Mouse (Mus musculus): ENCODE results near the gene Ppp1r14b. TPM values are rescaled to one million over a fixed set of nuclear protein-coding genes. Genes with fewer than 3 reads are reported as not detected.

Gene Ppp1r14b
- polyA plus RNA-seq, 1 experiment from 2014 or later: 90.8 TPM

- Histone ChIP-seq H3K4me1 (peaks cover 48% of the 10 kb centered on the region), H3K27ac (replicated peaks) (no peak overlapping the region), H3K36me3 (0 out of 2 replicates have a peak, but pooled peaks cover 2% of the 10 kb centered on the region), H3K4me3 (no peak overlapping the region), H3K27me3 (ENCODE audit: low read depth, poor library complexity, severe bottlenecking) (peaks cover 63% of the 10 kb centered on the region), H3K9me3 (replicated peaks) (no peaks in the 10 kb centered on the region)
- WGBS: 82% methylated on average over 16 of the region's 16 CpGs
- no peak for DNase-seq (ENCODE audit: low spot score)
Observed at GRCm38 (mm10) chr19:6937541-6938465, 37.0 kb upstream of the Ppp1r14b start.

GRCm38 (mm10) chr19:6939106-6940002 is 35.4 kb upstream of the Ppp1r14b start:
- Histone ChIP-seq H3K4me1 (peaks cover 47% of the 10 kb centered on the region), H3K27me3 (ENCODE audit: low read depth, poor library complexity, severe bottlenecking) (peaks cover 47% of the 10 kb centered on the region), H3K4me3 (peak overlapping the region; percentile 24; the same call in 1 of the 2 replicates), H3K27ac (replicated peaks) (no peak overlapping the region), H3K9me3 (replicated peaks) (no peaks in the 10 kb centered on the region), H3K36me3 (0 out of 2 replicates have a peak, but pooled peaks cover 2% of the 10 kb centered on the region)
- 88% methylated on average over 20 of the region's 20 CpGs for WGBS
- no peak for DNase-seq (ENCODE audit: low spot score)

GRCm38 (mm10) chr19:6940396-6941351 is 34.1 kb upstream of the Ppp1r14b start:
- peaks cover 34% of the 10 kb centered on the region for H3K27me3 ChIP-seq (ENCODE audit: low read depth, poor library complexity, severe bottlenecking)
- peak overlapping the region; percentile 87 for H3K4me3 ChIP-seq
- peaks cover 44% of the 10 kb centered on the region for H3K4me1 ChIP-seq
- DNase-seq (ENCODE audit: low spot score): no peak
- peaks cover 11% of the 10 kb centered on the region for H3K36me3 ChIP-seq
- 23% methylated on average over 29 of the region's 29 CpGs for WGBS
- H3K27ac ChIP-seq (replicated peaks): peak overlapping the region; percentile 95
- H3K9me3 ChIP-seq (replicated peaks): no peaks in the 10 kb centered on the region

GRCm38 (mm10) chr19:6941372-6942248 is 33.2 kb upstream of the Ppp1r14b start, which contains the start of gene Bad:
Gene Bad (plus strand): TSS chr19:6941861.
- H3K27me3 ChIP-seq (ENCODE audit: low read depth, poor library complexity, severe bottlenecking): peaks cover 25% of the 10 kb centered on the region
- peaks cover 44% of the 10 kb centered on the region for H3K4me1 ChIP-seq
- DNase-seq (ENCODE audit: low spot score): peak; percentile 95
- no peaks in the 10 kb centered on the region for H3K9me3 ChIP-seq (replicated peaks)
- peaks cover 17% of the 10 kb centered on the region for H3K36me3 ChIP-seq
- WGBS: under 1% methylated on average over 83 of the region's 83 CpGs
- peak within 1 kb of the TSS; percentile 87 for H3K4me3 ChIP-seq
- H3K27ac ChIP-seq (replicated peaks): peak within 1 kb of the TSS; percentile 95

DNA sequence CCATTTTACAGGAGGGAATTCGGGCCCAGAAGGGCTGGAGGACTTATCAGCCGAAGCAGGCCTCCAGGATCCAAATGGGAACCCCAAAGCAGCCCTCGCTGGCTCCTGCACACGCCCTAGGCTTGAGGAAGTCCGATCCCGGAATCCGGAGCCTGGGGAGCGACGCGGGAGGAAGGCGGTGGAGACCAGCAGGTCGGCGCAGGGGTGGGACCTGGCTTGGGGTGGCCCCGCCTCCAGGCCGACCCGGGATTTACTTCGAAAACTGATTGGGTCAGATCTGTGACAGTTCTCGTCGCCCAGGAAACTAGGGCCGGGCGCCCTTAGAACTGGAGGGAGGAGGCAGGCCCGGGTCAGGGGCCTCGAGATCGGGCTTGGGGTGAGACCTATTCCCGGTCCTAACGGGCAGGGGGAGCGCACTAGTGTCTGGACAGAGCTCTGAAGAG is 32.5 kb upstream of the Ppp1r14b start, which contains the start of gene Gpr137:
TSS of gene Gpr137 (minus strand) at position 232 of the 443 bp plus-strand sequence.
- H3K4me3 ChIP-seq: peak within 1 kb of the TSS; percentile 87
- WGBS: under 1% methylated on average over 27 of the region's 27 CpGs

DNA sequence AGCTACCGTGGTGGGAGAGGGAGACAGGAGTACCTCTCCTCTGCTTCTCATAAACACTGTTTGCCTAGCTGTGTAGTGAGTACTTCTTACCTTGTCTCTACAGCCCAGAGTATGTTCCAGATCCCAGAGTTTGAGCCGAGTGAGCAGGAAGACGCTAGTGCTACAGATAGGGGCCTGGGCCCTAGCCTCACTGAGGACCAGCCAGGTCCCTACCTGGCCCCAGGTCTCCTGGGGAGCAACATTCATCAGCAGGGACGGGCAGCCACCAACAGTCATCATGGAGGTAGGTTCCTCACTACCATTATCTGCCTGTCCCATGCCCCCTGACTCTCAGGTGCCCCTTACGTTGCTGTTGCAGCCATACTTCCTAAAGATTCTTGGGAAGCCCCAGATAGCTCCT is 32.0 kb upstream of the Ppp1r14b start:
- WGBS: 34% methylated on average over 5 of the region's 5 CpGs
- Histone ChIP-seq H3K27ac (replicated peaks) (peak overlapping the region; percentile 95), H3K4me3 (peak overlapping the region; percentile 87), H3K9me3 (replicated peaks) (no peaks in the 10 kb centered on the region), H3K4me1 (peaks cover 44% of the 10 kb centered on the region), H3K27me3 (ENCODE audit: low read depth, poor library complexity, severe bottlenecking) (peaks cover 25% of the 10 kb centered on the region), H3K36me3 (peaks cover 17% of the 10 kb centered on the region)
- no peak for DNase-seq (ENCODE audit: low spot score)

More for the DNA sequence above, 32.5 kb upstream of the Ppp1r14b start, which contains the start of gene Gpr137:
- peaks cover 17% of the 10 kb centered on the region for H3K36me3 ChIP-seq
- H3K4me1 ChIP-seq: peaks cover 44% of the 10 kb centered on the region
- H3K9me3 ChIP-seq (replicated peaks): no peaks in the 10 kb centered on the region
- H3K27me3 ChIP-seq (ENCODE audit: low read depth, poor library complexity, severe bottlenecking): peaks cover 25% of the 10 kb centered on the region
- DNase-seq (ENCODE audit: low spot score): peak; percentile 93
- H3K27ac ChIP-seq (replicated peaks): peak within 1 kb of the TSS; percentile 95

- Histone ChIP-seq H3K27ac (replicated peaks) (no peak overlapping the region), H3K36me3 (peaks cover 14% of the 10 kb centered on the region), H3K27me3 (ENCODE audit: low read depth, poor library complexity, severe bottlenecking) (peaks cover 19% of the 10 kb centered on the region), H3K4me1 (peaks cover 44% of the 10 kb centered on the region), H3K9me3 (replicated peaks) (no peaks in the 10 kb centered on the region), H3K4me3 (0 out of 2 replicates have a peak overlapping the region, but pooled peaks have one; percentile 7)
- DNase-seq (ENCODE audit: low spot score): no peak
- 92% methylated on average over 6 of the region's 6 CpGs for WGBS
Observed at GRCm38 (mm10) chr19:6943709-6944108, 31.1 kb upstream of the Ppp1r14b start.

GRCm38 (mm10) chr19:6947742-6948141 is 27.0 kb upstream of the Ppp1r14b start:
- Histone ChIP-seq H3K9me3 (replicated peaks) (no peaks in the 10 kb centered on the region), H3K4me1 (peaks cover 34% of the 10 kb centered on the region), H3K36me3 (peaks cover 14% of the 10 kb centered on the region), H3K4me3 (no peak overlapping the region), H3K27ac (replicated peaks) (no peak overlapping the region), H3K27me3 (ENCODE audit: low read depth, poor library complexity, severe bottlenecking) (no peaks in the 10 kb centered on the region)
- WGBS: 61% methylated on average over 4 of the region's 4 CpGs
- no peak for DNase-seq (ENCODE audit: low spot score)

DNA sequence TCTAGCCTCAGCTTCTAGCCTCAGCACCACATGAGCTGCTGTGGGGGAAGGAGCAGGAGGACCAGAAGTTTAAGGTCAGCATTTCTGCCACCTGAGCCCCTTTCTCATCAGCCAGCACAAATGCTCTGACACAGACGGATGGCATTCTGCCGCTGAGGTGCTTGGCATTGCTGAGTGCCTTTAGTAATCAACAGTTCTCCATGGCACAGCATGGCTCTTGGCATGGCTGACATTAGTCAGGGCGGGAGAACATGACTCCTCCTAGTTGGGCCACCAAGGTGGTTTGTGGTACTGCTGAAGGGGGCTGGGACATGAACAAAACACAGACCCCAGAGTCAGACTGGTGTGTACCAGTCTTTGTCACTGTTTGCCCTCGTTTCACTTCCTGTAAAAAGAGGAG is 26.6 kb upstream of the Ppp1r14b start:
- Histone ChIP-seq H3K27me3 (ENCODE audit: low read depth, poor library complexity, severe bottlenecking) (no peaks in the 10 kb centered on the region), H3K4me1 (peaks cover 34% of the 10 kb centered on the region), H3K4me3 (no peak overlapping the region), H3K27ac (replicated peaks) (no peak overlapping the region), H3K9me3 (replicated peaks) (no peaks in the 10 kb centered on the region), H3K36me3 (peaks cover 14% of the 10 kb centered on the region)
- WGBS: 83% methylated on average over 4 of the region's 4 CpGs
- DNase-seq (ENCODE audit: low spot score): no peak

GRCm38 (mm10) chr19:6949532-6949931 is 25.2 kb upstream of the Ppp1r14b start:
- 90% methylated on average over 5 of the region's 5 CpGs for WGBS
- peak overlapping the region; percentile 72; the same call in 1 of the 2 replicates for H3K4me3 ChIP-seq
- no peak for DNase-seq (ENCODE audit: low spot score)
- peaks cover 33% of the 10 kb centered on the region for H3K4me1 ChIP-seq
- H3K9me3 ChIP-seq (replicated peaks): no peaks in the 10 kb centered on the region
- peaks cover 21% of the 10 kb centered on the region for H3K36me3 ChIP-seq
- peak overlapping the region; percentile 97 for H3K27ac ChIP-seq (replicated peaks)
- H3K27me3 ChIP-seq (ENCODE audit: low read depth, poor library complexity, severe bottlenecking): no peaks in the 10 kb centered on the region

GRCm38 (mm10) chr19:6949951-6950350 is 24.8 kb upstream of the Ppp1r14b start:
- peak overlapping the region; percentile 97 for H3K27ac ChIP-seq (replicated peaks)
- H3K4me1 ChIP-seq: peaks cover 33% of the 10 kb centered on the region
- peaks cover 22% of the 10 kb centered on the region for H3K36me3 ChIP-seq
- DNase-seq (ENCODE audit: low spot score): no peak
- H3K27me3 ChIP-seq (ENCODE audit: low read depth, poor library complexity, severe bottlenecking): no peaks in the 10 kb centered on the region
- no peaks in the 10 kb centered on the region for H3K9me3 ChIP-seq (replicated peaks)
- WGBS: 59% methylated on average over 5 of the region's 5 CpGs
- peak overlapping the region; percentile 72 for H3K4me3 ChIP-seq
